Mouse (Mus musculus) spleen, adult 2 months (tissue): Measurements from ENCODE around the gene Mrm2. TPM values are rescaled to one million over a fixed set of nuclear protein-coding genes. Genes with fewer than 3 reads are reported as not detected.

Source experiments
- DNase-seq, 2 experiments: peaks; one replicate each; pipeline versions ENCODE4 v3.0.0 to v3.0.0-alpha.2; 2012 to 2021; ENCODE audit warnings: low spot score in 2 of 2, low read depth in 1 of 2
- H3K27ac ChIP-seq: fragments of 200-500 bp; 2 replicates; pipeline ENCODE4 v1.5.1; 2012; ENCODE audit warnings: low read length, inconsistent platforms; ENCODE audit not compliant: insufficient read depth
- H3K27me3 ChIP-seq: fragments of 200-500 bp; 2 replicates; pipeline ENCODE4 v1.6.1; 2012; ENCODE audit warnings: mild to moderate bottlenecking, moderate library complexity, low read length, inconsistent platforms; ENCODE audit not compliant: control insufficient read depth, insufficient read depth
- H3K36me3 ChIP-seq: fragments of 200-500 bp; 2 replicates; pipeline ENCODE4 v1.6.1; 2012; ENCODE audit warnings: mild to moderate bottlenecking, low read length, inconsistent platforms; ENCODE audit not compliant: control insufficient read depth, insufficient read depth
- H3K4me1 ChIP-seq: fragments of 200-500 bp; 2 replicates; pipeline ENCODE4 v1.6.1; 2011; ENCODE audit warnings: inconsistent platforms; ENCODE audit not compliant: control insufficient read depth, insufficient read depth, insufficient read length
- H3K4me3 ChIP-seq: fragments of 200-500 bp; 2 replicates; pipeline ENCODE4 v1.5.1; 2011; ENCODE audit warnings: mild to moderate bottlenecking, inconsistent platforms; ENCODE audit not compliant: insufficient read depth, insufficient read length; ENCODE audit errors: extremely low read depth
- CTCF ChIP-seq: fragments of 200-500 bp; IDR thresholded peaks from 2 replicates; pipeline ENCODE4 v1.5.1; 2011; ENCODE audit warnings: mild to moderate bottlenecking, inconsistent platforms; ENCODE audit not compliant: insufficient read depth, insufficient read length, insufficient replicate concordance; ENCODE audit errors: extremely low read depth
- POLR2A ChIP-seq: fragments of 200-500 bp; IDR thresholded peaks from 2 replicates; pipeline ENCODE4 v1.6.1; 2011; ENCODE audit warnings: low read depth, low read length, inconsistent platforms
- WGBS: fragments of 180-500 bp; shearing (Covaris S2); methylation state at CpG from one replicate; pipeline ENCODE4 v1.1.7; 2018; 5-methylcytosine and 5-hydroxymethylcytosine counted together
- polyA plus RNA-seq: library from polyadenylated mRNA; depleted of rRNA; stranded (reverse); fragments of >200 nt; gene quantifications from 2 replicates; pipeline ENCODE4 v1.2.3, GENCODE M21; 2012

The Mrm2 gene
- polyA plus RNA-seq, 1 experiment: 3.7 TPM

DNA sequence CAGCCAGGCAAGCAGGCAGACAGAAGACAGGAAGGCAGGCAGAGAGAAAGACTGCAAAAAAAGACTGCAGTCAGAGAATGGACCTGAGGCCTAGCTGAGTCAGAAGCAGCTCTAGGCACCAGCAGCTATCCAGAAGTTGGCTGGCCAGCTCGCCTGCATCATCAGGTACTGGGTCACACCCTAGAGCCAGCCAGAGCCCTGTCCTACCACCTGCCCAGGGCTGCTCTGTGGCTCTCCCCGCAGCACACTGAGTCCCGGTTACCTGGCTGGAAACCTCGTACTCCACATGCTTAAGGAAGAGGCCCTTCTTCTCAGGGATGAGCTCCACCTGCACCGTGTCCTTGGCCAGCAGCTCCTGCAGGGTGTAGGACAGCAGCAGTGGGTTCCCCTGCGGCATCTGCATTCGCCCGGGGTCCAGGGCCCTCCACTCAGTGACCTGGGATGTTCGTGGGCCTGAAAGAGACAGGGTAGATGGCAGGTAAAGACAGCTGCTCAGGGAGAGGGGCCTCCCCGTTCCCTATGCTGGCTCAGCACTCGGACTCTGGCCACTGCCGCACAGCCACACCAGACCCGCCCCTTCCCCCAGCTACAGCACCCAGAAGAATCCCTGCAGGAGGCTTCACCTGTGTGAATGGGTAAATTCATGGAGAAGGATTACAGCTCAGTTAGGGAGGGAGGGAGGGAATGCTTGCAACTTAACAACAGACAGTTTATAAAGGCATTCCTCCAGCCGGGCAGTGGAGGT, 28.4 kb upstream of the Mrm2 start:
- TF ChIP-seq POLR2A (no peak), CTCF (no peak)
- Histone ChIP-seq H3K27me3 (no peaks in the 10 kb centered on the region), H3K27ac (no peak overlapping the region), H3K4me3 (no peak overlapping the region), H3K36me3 (peaks cover 36% of the 10 kb centered on the region), H3K4me1 (no peaks in the 10 kb centered on the region)
- WGBS: 94% methylated on average over 14 of the region's 14 CpGs
- no peak for DNase-seq

DNA sequence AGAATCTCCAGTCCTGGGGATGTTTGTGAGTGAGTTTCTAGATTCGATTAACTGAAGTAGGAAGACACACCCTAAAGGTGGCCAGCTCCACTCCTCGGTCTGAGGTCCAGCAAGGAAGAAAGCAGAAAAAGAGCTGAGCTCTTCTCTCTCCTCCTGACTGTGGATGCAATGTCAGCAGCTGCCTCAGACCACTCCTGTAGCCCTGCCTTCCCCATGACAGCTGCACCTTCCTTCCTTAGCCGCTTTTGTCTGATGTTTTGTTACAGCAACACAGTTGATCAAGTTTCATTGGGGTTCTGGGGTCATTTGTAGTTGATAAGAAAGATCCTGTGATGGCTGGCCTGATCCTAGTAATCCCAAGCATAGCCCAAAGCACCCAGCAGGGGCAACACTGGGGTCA, 25.8 kb upstream of the Mrm2 start:
- Histone ChIP-seq H3K4me3 (no peak overlapping the region), H3K4me1 (no peaks in the 10 kb centered on the region), H3K36me3 (peaks cover 56% of the 10 kb centered on the region), H3K27me3 (no peaks in the 10 kb centered on the region), H3K27ac (no peak overlapping the region)
- TF ChIP-seq CTCF (no peak), POLR2A (no peak)
- DNase-seq: no peak
- 92% methylated on average over 3 of the region's 3 CpGs for WGBS

DNA sequence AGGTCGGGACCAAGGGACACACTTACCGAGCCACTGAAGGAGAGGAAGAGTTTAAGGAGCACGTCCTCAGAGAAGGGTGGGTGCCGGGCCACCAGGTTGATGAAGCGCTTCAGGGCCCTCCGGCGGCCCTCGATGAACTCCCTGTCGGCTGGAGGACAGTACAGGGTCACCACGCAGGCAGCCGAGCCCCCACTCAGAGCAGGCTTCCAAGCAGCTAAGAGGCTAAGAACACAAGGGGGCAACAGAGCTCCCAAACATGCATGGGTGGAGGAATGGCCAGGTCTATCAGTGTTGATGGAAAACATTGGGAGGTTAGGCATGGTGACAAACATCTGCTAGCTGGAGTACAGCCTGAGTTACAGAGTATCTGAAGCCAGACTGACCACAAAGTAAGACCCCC, 24.2 kb upstream of the Mrm2 start:
- no peak overlapping the region for H3K27ac ChIP-seq
- no peaks in the 10 kb centered on the region for H3K27me3 ChIP-seq
- WGBS: 91% methylated on average over 11 of the region's 11 CpGs
- peaks cover 62% of the 10 kb centered on the region for H3K36me3 ChIP-seq
- no peak overlapping the region for H3K4me3 ChIP-seq
- no peaks in the 10 kb centered on the region for H3K4me1 ChIP-seq
- DNase-seq: no peak
- TF ChIP-seq CTCF (no peak), POLR2A (no peak)

DNA sequence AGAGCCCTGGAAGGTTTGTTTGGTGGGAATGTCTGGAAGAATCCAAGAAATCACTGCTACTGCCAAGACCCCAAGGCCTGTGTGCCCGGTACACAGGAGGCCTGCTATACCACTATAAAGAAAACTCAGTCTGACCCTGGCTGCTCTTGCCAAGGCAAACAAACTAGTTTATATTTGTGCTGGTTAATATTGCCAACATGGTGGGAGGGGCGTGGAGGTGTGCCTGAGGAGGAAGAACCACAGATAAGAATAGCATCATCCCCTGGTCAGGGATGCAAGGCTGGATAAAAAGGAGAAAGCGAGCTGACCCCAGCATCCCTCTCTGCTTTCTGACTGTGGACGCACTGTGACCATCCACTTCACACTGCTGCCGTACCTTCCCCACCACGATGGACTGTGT, 20.7 kb upstream of the Mrm2 start:
- WGBS: 95% methylated on average over 6 of the region's 6 CpGs
- DNase-seq: no peak
- no peaks in the 10 kb centered on the region for H3K27me3 ChIP-seq
- peaks cover 42% of the 10 kb centered on the region for H3K36me3 ChIP-seq
- no peak overlapping the region for H3K4me3 ChIP-seq
- H3K27ac ChIP-seq: no peak overlapping the region
- no peaks in the 10 kb centered on the region; the same call in 1 of the 2 replicates for H3K4me1 ChIP-seq
- no peak for TF ChIP-seq CTCF
- no peak for TF ChIP-seq POLR2A

DNA sequence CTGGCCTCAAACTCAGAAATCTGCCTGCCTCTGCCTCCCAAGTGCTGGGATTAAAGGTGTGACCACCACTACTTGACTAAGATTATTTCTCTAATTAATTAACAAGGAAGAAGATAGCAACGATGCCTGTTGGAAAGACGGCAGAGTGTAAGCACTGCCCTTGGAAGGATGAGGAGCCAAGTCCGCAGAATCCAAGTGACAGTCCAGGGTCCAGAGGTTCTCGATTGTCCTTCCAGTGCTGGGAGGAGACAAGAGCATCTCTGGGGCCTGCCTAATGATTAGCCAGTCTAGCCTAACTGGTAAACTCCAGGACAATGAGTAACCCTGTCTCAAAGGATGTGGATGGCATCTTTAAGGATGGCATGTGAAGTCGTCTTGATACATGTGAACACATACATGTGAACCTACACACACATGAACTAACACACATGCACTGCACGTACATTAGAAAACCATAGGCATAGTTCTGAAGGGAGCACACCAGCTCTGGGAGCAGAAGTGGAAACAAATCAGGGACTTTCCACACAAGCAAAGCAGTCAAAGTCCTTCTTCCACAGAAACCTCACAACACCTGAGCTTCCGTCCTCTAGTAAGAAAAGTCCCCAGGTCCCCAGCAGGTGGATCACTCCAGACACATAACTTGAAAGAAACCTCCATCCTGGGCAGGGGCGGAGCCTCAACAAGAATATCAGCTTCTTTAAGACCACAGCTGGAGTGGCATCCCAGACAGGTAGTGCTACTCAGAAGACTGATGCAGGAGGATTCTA, 19.2 kb upstream of the Mrm2 start:
- no peak overlapping the region for H3K4me3 ChIP-seq
- 94% methylated on average over 8 of the region's 8 CpGs for WGBS
- peaks cover 40% of the 10 kb centered on the region for H3K36me3 ChIP-seq
- no peak for DNase-seq
- TF ChIP-seq POLR2A: no peak
- no peak for TF ChIP-seq CTCF
- no peaks in the 10 kb centered on the region for H3K27me3 ChIP-seq
- H3K27ac ChIP-seq: no peak overlapping the region
- no peaks in the 10 kb centered on the region; the same call in 1 of the 2 replicates for H3K4me1 ChIP-seq

DNA sequence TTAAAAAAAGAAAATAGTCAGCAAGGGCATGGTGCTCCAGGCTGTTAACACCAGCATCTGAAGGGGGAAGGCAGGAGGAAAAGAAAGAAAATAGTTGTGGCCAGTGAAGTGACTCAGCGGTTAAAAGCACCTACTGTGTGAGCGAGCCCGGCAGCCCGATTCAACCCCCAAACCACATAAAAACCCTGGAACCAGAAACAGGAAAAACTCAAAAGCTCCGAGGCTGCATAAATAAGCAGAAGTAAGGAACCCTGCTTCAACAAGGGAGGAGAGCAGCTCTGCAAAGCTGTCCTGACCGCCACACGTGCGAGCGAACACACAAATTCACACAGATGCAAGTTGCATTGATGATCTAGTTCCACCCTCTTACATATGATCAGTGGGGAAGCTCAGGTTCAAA, 18.2 kb upstream of the Mrm2 start:
- Histone ChIP-seq H3K4me1 (no peaks in the 10 kb centered on the region; the same call in 1 of the 2 replicates), H3K36me3 (peaks cover 38% of the 10 kb centered on the region), H3K27ac (no peak overlapping the region), H3K27me3 (no peaks in the 10 kb centered on the region), H3K4me3 (no peak overlapping the region)
- no peak for DNase-seq
- TF ChIP-seq CTCF (no peak), POLR2A (no peak)
- WGBS: 43% methylated on average over 9 of the region's 9 CpGs
